In genomic region chr12:77426093-77426492, GRCm38 (mm10) we compare ENCODE assay signal across 14 mouse cellular contexts.
"Had no signal": no experiment of that assay in that cellular context is flagged by ENCODE, and none has a peak within 500 bp of the region (broad histone marks: within the 10 kb centered on the region; RNA-seq: fewer than 3 reads in every experiment).

No protein-coding gene starts in this region.

- H3K4me3 ChIP-seq: left cerebral cortex, adult 2 months; liver, embryonic 13.5 days had no signal

- H3K9ac ChIP-seq: liver, embryonic 13.5 days had no signal

- H3K36me3 ChIP-seq: liver, embryonic 13.5 days had no signal

- H3K27ac ChIP-seq: left cerebral cortex, adult 2 months; liver, embryonic 13.5 days had no signal

- H3K9me3 ChIP-seq: liver, embryonic 13.5 days had no signal

- H3K27me3 ChIP-seq: liver, embryonic 13.5 days had no signal

- DNase-seq: kidney, adult 18-20 months; kidney, adult 9 months; kidney, postnatal 14 days; kidney, postnatal 4 days; layer of hippocampus, postnatal 36 days; liver, embryonic 13.5 days; lung, adult 2 months; lung, postnatal 14 days; lung, postnatal 4 days; thymus, adult 18-20 months; thymus, postnatal 4 days had no signal

- ATAC-seq: intestine, embryonic 16.5 days; midbrain, embryonic 16.5 days had no signal

- H3K4me2 ChIP-seq: liver, embryonic 13.5 days had no signal

- H3K4me1 ChIP-seq: liver, embryonic 13.5 days had no signal
